In the genomic region with DNA sequence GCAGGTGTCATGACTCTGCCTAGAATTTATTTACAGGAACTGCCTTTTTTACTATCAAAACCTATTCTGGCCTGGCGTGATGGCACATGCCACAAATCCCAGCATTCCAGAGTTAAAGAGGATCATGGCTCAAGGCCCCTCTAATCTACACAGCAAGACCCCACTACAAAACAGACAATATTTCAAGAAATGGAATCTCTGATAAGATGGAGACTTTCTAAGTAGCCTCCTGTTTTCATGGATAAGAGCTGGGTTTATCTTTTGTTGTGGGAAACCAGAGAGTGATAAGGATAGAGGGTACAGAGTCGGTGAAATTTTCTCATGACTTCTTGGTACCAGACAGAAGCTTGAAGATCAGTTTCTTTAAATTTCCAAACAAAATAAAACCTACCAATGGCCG, we compare ENCODE assay signal across 33 mouse cellular contexts. TPM values are rescaled to one million over a fixed set of nuclear protein-coding genes. Genes with fewer than 3 reads are reported as not detected.
DNase-seq lines count a peak whose midpoint lies in the region; ATAC-seq and TF ChIP-seq lines count a peak whose summit lies in the region.
"Had no signal": no experiment of that assay in that cellular context is flagged by ENCODE, and none has a peak within 500 bp of the region (broad histone marks: within the 10 kb centered on the region; RNA-seq: fewer than 3 reads in every experiment).

No protein-coding gene starts in this region.

- DNase-seq in c-Kit-positive CD71-positive TER-119-negative erythroid progenitor cells, embryonic 14.5 days (ENCODE audit: low read depth), result peak; percentile 65
- DNase-seq in liver, embryonic 14.5 days (ENCODE audit: low read depth in 3 of 3, low spot score in 3 of 3), result peak; percentile 43 to 57 (median 53)
- DNase-seq in midbrain, embryonic 14.5 days, result no peak
- no peak for DNase-seq in ovary, adult 18-20 months (ENCODE audit: low spot score)
- DNase-seq: adrenal gland, postnatal 10 days; cerebellum, adult 18-20 months; cerebellum, postnatal 14 days; gastrocnemius, postnatal 25 days; heart, adult 18-20 months; heart, postnatal 36 days; kidney, adult 2 months; kidney, postnatal 4 days; layer of hippocampus, adult 9-11 months; lung, adult 18-20 months; lung, postnatal 10 days; right cerebral cortex, postnatal 4 days had no signal

- H3K4me1 ChIP-seq in erythroblast, embryonic 14.5 days (ENCODE audit: control insufficient read depth), result peaks cover 52% of the 10 kb centered on the region
- H3K4me1 ChIP-seq in liver, embryonic 14.5 days (replicated peaks; ENCODE audit: control insufficient read depth in 2 of 2, insufficient read depth in 2 of 2, low read length in 1 of 2), result peaks cover 19 to 21% of the 10 kb centered on the region in 2 experiments
- no peaks in the 10 kb centered on the region for H3K4me1 ChIP-seq in midbrain, embryonic 14.5 days (ENCODE audit: control insufficient read depth, insufficient read depth, low read length)
- H3K4me1 ChIP-seq: embryonic facial prominence, embryonic 10.5 days; embryonic facial prominence, embryonic 15.5 days; hindbrain, embryonic 12.5 days; intestine, embryonic 15.5 days; limb, embryonic 12.5 days; midbrain, embryonic 10.5 days; neural tube, embryonic 12.5 days had no signal

- WGBS in liver, embryonic 14.5 days (ENCODE audit: insufficient replicate concordance), result 20% methylated on average over 3 of the region's 3 CpGs
- WGBS in midbrain, embryonic 14.5 days, result 96% methylated on average over 3 of the region's 3 CpGs

- H3K27ac ChIP-seq in liver, embryonic 14.5 days, result peak overlapping the region; percentile 14; the same call in 1 of the 2 replicates
- H3K27ac ChIP-seq in midbrain, embryonic 14.5 days (replicated peaks; ENCODE audit: low read depth, low read length), result no peak overlapping the region
- H3K27ac ChIP-seq: embryonic facial prominence, embryonic 10.5 days; embryonic facial prominence, embryonic 15.5 days; hindbrain, embryonic 12.5 days; hindbrain, postnatal 0 days; intestine, embryonic 15.5 days; limb, embryonic 12.5 days; macrophage; midbrain, embryonic 10.5 days; neural tube, embryonic 12.5 days had no signal

- peak overlapping the region; percentile 21 for H3K4me3 ChIP-seq in erythroblast, embryonic 14.5 days (replicated peaks)
- H3K4me3 ChIP-seq in liver, embryonic 14.5 days (ENCODE audit: insufficient read depth in 1 of 2, low read depth in 2 of 2, low read length in 2 of 2), result 0 out of 4 replicates have a peak overlapping the region, but pooled peaks of 1 of the 2 experiments have one; percentile 4
- no peak overlapping the region for H3K4me3 ChIP-seq in midbrain, embryonic 14.5 days (replicated peaks; ENCODE audit: low read depth, low read length)
- H3K4me3 ChIP-seq: embryonic facial prominence, embryonic 10.5 days; embryonic facial prominence, embryonic 15.5 days; hindbrain, embryonic 12.5 days; intestine, embryonic 15.5 days; limb, embryonic 12.5 days; midbrain, embryonic 10.5 days; myocyte; neural tube, embryonic 12.5 days had no signal

- H3K4me2 ChIP-seq in liver, embryonic 14.5 days (ENCODE audit: low read depth), result peak overlapping the region; percentile 57
- no peak overlapping the region for H3K4me2 ChIP-seq in midbrain, embryonic 14.5 days (ENCODE audit: low read length)
- H3K4me2 ChIP-seq: embryonic facial prominence, embryonic 15.5 days; heart, embryonic 11.5 days; hindbrain, embryonic 12.5 days; intestine, embryonic 15.5 days; limb, embryonic 12.5 days; neural tube, embryonic 12.5 days had no signal

- no peaks in the 10 kb centered on the region for H3K27me3 ChIP-seq in erythroblast, embryonic 14.5 days (ENCODE audit: control insufficient read depth)
- H3K27me3 ChIP-seq in liver, embryonic 14.5 days (ENCODE audit: control insufficient read depth, insufficient read depth, low read length), result no peaks in the 10 kb centered on the region
- H3K27me3 ChIP-seq in midbrain, embryonic 14.5 days (ENCODE audit: control insufficient read depth, insufficient read depth, low read length), result no peaks in the 10 kb centered on the region
- H3K27me3 ChIP-seq: CH12.LX; embryonic facial prominence, embryonic 15.5 days; hindbrain, embryonic 12.5 days; intestine, embryonic 15.5 days; limb, embryonic 12.5 days; neural tube, embryonic 12.5 days; Patski had no signal

- ATAC-seq in erythroblast, adult 5-6 weeks (replicated peaks; ENCODE audit: low FRiP score, poor library complexity, severe bottlenecking), result no peak
- peak; percentile 82 for ATAC-seq in liver, embryonic 14.5 days (ENCODE audit: insufficient read depth)
- peak; percentile 68 for ATAC-seq in megakaryocyte-erythroid progenitor cell, adult 5-6 weeks (replicated peaks; ENCODE audit: low FRiP score, low TSS enrichment, poor library complexity, severe bottlenecking)
- ATAC-seq in midbrain, embryonic 14.5 days (ENCODE audit: low FRiP score, low TSS enrichment), result no peak
- ATAC-seq: forebrain, embryonic 14.5 days; hindbrain, postnatal 0 days; intestine, embryonic 15.5 days; Patski had no signal

- H3K9me3 ChIP-seq in erythroblast, embryonic 14.5 days (ENCODE audit: control insufficient read depth, low read length), result no peaks in the 10 kb centered on the region
- no peaks in the 10 kb centered on the region for H3K9me3 ChIP-seq in liver, embryonic 14.5 days (ENCODE audit: control insufficient read depth, low read length)
- H3K9me3 ChIP-seq in midbrain, embryonic 14.5 days (ENCODE audit: control insufficient read depth, low read length), result no peaks in the 10 kb centered on the region
- H3K9me3 ChIP-seq: embryonic facial prominence, embryonic 10.5 days; embryonic facial prominence, embryonic 15.5 days; hindbrain, embryonic 12.5 days; intestine, embryonic 15.5 days; limb, embryonic 12.5 days; midbrain, embryonic 10.5 days; neural tube, embryonic 12.5 days had no signal

- H3K36me3 ChIP-seq in erythroblast, embryonic 14.5 days (ENCODE audit: control insufficient read depth), result peaks cover 91% of the 10 kb centered on the region
- peaks cover 38% of the 10 kb centered on the region for H3K36me3 ChIP-seq in liver, embryonic 14.5 days (replicated peaks; ENCODE audit: control insufficient read depth, insufficient read depth, low read depth)
- H3K36me3 ChIP-seq in midbrain, embryonic 14.5 days (ENCODE audit: control insufficient read depth, insufficient read depth, low read length), result 0 out of 2 replicates have a peak, but pooled peaks cover 9% of the 10 kb centered on the region
- H3K36me3 ChIP-seq: hindbrain, embryonic 12.5 days; intestine, embryonic 15.5 days had no signal

- TF ChIP-seq EP300 in liver, embryonic 14.5 days (IDR thresholded peaks at IDR 0.05; ENCODE audit: low read depth), result peak; percentile 72

- H3K9ac ChIP-seq in liver, embryonic 14.5 days (replicated peaks), result peak overlapping the region; percentile 31
- no peak overlapping the region for H3K9ac ChIP-seq in midbrain, embryonic 14.5 days (replicated peaks; ENCODE audit: low read length)
- H3K9ac ChIP-seq: embryonic facial prominence, embryonic 15.5 days; hindbrain, embryonic 12.5 days; intestine, embryonic 15.5 days; limb, embryonic 12.5 days; neural tube, embryonic 12.5 days had no signal

- no peak for TF ChIP-seq CTCF in liver, embryonic 14.5 days (IDR thresholded peaks at IDR 0.05; ENCODE audit: low read depth)

RNA-seq across cellular contexts. Expression of a gene that starts 7.7 kb away (rescaled TPM):
- 23.2 and 31.3 TPM in 2 replicates for polyA plus RNA-seq in erythroblast, embryonic 14.5 days (2012)
- total RNA-seq in erythroblast, adult 5-6 weeks (2015; ENCODE audit: low replicate concordance), result 5.0 and 6.7 TPM in 2 replicates
- total RNA-seq in erythroblast, adult 5-6 weeks (2017; ENCODE audit: low replicate concordance), result 14.5 and 21.5 TPM in 2 replicates
- polyA plus RNA-seq in liver, embryonic 14.5 days (2012; rRNA removed), result 9.3 and 13.7 TPM in 2 replicates
- 7.2 and 8.7 TPM in 2 replicates for polyA plus RNA-seq in liver, embryonic 14.5 days (2014; fragmentation: Nextera tagmentation; extraction: Ambion mirVana)
- 32.2 and 35.0 TPM in 2 replicates for total RNA-seq in megakaryocyte-erythroid progenitor cell, adult 5-6 weeks (2014; fragmentation: Nextera tagmentation)
- 42.7 and 46.7 TPM in 2 replicates for total RNA-seq in megakaryocyte-erythroid progenitor cell, adult 5-6 weeks (2017)
- polyA plus RNA-seq in midbrain, embryonic 14.5 days (2014; fragmentation: Nextera tagmentation; extraction: Ambion mirVana), result 10.1 TPM in 2 replicates

Comparison
In these comparisons a context has a peak if more than half of its experiments do, and no peak if none do; other contexts are left out.
1. ATAC-seq: peak in liver, embryonic 14.5 days (single experiment) and megakaryocyte-erythroid progenitor cell, adult 5-6 weeks (single experiment); none in erythroblast, adult 5-6 weeks (single experiment) and midbrain, embryonic 14.5 days (single experiment).
2. DNase-seq: peak in c-Kit-positive CD71-positive TER-119-negative erythroid progenitor cells, embryonic 14.5 days (single experiment) and liver, embryonic 14.5 days (3 of 3); none in midbrain, embryonic 14.5 days (single experiment) and ovary, adult 18-20 months (single experiment).